Mouse (Mus musculus) cerebellum, adult 2 months (tissue): ENCODE data around the gene Mepe. TPM values are rescaled to one million over a fixed set of nuclear protein-coding genes. Genes with fewer than 3 reads are reported as not detected.

ENCODE experiments used
- DNase-seq, 2 experiments: peaks; one replicate each; pipeline ENCODE4 v3.0.0; 2021
- H3K27ac ChIP-seq: fragments of 200-500 bp; 2 replicates; pipeline ENCODE4 v1.5.1; 2012; ENCODE audit warnings: low read length, control low read depth, inconsistent platforms; ENCODE audit not compliant: insufficient read depth
- H3K27me3 ChIP-seq: fragments of 200-500 bp; 2 replicates; pipeline ENCODE4 v1.6.1; 2012; ENCODE audit warnings: inconsistent platforms, mild to moderate bottlenecking, low read length, moderate library complexity; ENCODE audit not compliant: control insufficient read depth, insufficient read depth
- H3K4me1 ChIP-seq: fragments of 200-500 bp; 2 replicates; pipeline ENCODE4 v1.6.1; 2011; ENCODE audit warnings: low read length; ENCODE audit not compliant: control insufficient read depth, insufficient read depth
- H3K4me3 ChIP-seq: fragments of 200-500 bp; replicated peaks from 2 replicates; pipeline ENCODE3; 2011; ENCODE audit warnings: mild to moderate bottlenecking, low read depth, low read length, control low read depth; ENCODE audit not compliant: insufficient read depth
- CTCF ChIP-seq: fragments of 200-500 bp; IDR thresholded peaks from 2 replicates; pipeline ENCODE4 v1.5.1; 2011; ENCODE audit warnings: low read depth, mild to moderate bottlenecking, control low read depth, low read length, moderate library complexity, borderline replicate concordance; ENCODE audit not compliant: insufficient read depth
- POLR2A ChIP-seq: fragments of 200-500 bp; IDR thresholded peaks from 2 replicates; pipeline ENCODE4 v1.6.1; 2011; ENCODE audit warnings: low read length, control low read depth, borderline replicate concordance; ENCODE audit not compliant: insufficient read depth
- WGBS: fragments of 180-500 bp; shearing (Covaris S2); methylation state at CpG from one replicate; pipeline ENCODE4 v1.1.7; 2018; 5-methylcytosine and 5-hydroxymethylcytosine counted together
- polyA plus RNA-seq: library from polyadenylated mRNA; depleted of rRNA; stranded (reverse); fragments of >200 nt; gene quantifications from 2 replicates; pipeline ENCODE4 v1.2.3, GENCODE M21; 2012; rRNA removed

The Mepe gene
- not detected in 2 replicates for polyA plus RNA-seq

DNA sequence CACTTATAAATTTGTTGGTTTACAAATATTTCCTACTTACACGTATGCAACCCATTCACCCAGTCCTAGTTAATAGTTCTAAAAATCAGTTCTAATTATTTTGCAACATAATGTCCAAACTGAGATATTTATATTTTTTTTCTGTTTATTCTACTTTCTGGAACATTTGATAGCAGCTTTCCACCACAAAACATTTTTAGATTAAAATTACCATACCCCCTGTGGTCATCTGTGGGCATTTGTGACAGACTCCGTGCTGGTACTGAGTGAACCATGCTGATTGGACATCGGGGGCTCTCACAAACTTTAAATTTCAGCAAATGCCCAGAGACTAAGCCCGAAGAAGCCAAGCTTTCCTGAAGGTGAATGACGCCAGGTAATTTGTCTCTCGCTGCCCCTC is at the start of gene Mepe:
Gene Mepe, plus strand, starts transcription at position 301 of the 400 bp plus-strand sequence.
- 44% methylated on average over 6 of the region's 6 CpGs for WGBS
- Histone ChIP-seq H3K4me1 (no peaks in the 10 kb centered on the region), H3K27me3 (no peaks in the 10 kb centered on the region), H3K27ac (no peak within 1 kb of the TSS), H3K4me3 (no peak within 1 kb of the TSS)
- no peak for TF ChIP-seq POLR2A
- no peak for TF ChIP-seq CTCF
- no peak for DNase-seq

DNA sequence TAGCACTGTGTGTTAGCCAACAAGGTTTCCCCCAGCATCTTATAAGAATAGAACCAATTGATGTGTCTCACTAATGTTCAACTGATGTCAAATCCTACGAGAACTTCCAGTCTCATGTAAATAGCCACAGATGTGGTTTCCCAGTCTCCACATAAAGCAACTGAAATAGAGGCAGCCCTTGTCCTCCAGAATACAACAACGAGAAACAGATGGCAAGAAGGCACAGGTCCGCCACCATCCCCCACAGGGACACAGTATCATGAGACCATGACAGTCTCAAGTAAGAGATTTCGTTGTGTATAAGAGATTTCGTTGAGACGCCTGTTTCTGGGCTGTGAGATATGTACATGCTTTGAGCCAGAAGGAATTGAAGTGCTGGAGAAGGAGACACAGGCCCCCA is 30.9 kb upstream of the Mepe start:
- Histone ChIP-seq H3K4me1 (no peaks in the 10 kb centered on the region), H3K27ac (no peak overlapping the region), H3K4me3 (no peak overlapping the region), H3K27me3 (no peaks in the 10 kb centered on the region; the same call in 1 of the 2 replicates)
- no peak for DNase-seq
- no peak for TF ChIP-seq POLR2A
- TF ChIP-seq CTCF: no peak
- 76% methylated on average over 6 of the region's 6 CpGs for WGBS

DNA sequence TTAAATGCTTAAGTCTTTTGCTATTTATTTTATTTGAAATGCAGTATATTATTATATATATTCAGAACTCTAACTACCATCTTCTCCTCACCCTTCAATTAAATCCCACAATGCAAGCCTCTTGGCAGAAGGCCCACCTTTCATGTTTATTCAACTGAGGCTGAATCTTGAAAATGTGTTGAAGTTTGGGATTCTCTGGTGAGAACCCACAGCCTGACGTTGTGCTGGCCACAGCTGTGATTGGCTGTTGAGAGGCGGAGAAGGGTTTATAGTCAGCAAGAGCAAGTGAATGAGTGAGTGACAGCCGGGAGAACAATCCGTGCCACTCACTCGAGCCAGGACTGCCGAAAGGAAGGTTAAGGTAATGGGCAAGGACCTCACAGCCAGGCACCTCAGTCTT is 26.1 kb upstream of the Mepe start, which contains the start of gene Ibsp:
Gene Ibsp, plus strand, starts transcription at position 178 of the 400 bp plus-strand sequence.
- H3K4me3 ChIP-seq: no peak within 1 kb of the TSS
- H3K27me3 ChIP-seq: no peaks in the 10 kb centered on the region; the same call in 1 of the 2 replicates
- 32% methylated on average over 6 of the region's 6 CpGs for WGBS
- TF ChIP-seq CTCF: no peak
- TF ChIP-seq POLR2A: no peak
- no peak for DNase-seq
- no peaks in the 10 kb centered on the region for H3K4me1 ChIP-seq
- H3K27ac ChIP-seq: no peak within 1 kb of the TSS

DNA sequence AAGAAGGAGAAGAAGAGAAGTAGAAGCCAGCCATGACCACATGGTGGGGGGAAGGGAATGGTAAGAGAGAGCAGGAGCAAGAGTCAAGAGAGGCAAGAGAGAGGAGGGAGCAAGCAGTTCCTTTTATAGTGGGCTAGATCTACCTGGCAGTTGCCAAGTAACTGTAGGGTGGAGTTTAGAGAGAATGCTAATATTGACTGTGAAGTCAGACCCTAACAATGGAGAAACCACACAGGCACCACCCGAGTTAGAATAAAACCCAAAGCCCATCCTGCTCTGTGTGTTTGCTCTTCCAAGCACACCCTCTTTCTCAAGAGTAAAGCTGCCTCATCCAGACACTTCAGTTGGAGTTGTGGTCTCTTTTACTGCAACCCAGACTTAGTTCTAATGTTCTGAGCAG is 11.1 kb upstream of the Mepe start:
- DNase-seq: no peak
- Histone ChIP-seq H3K27ac (no peak overlapping the region), H3K27me3 (no peaks in the 10 kb centered on the region), H3K4me1 (no peaks in the 10 kb centered on the region), H3K4me3 (no peak overlapping the region)
- TF ChIP-seq POLR2A (no peak), CTCF (no peak)
- WGBS: 55% methylated on average over 1 of the region's 1 CpGs

DNA sequence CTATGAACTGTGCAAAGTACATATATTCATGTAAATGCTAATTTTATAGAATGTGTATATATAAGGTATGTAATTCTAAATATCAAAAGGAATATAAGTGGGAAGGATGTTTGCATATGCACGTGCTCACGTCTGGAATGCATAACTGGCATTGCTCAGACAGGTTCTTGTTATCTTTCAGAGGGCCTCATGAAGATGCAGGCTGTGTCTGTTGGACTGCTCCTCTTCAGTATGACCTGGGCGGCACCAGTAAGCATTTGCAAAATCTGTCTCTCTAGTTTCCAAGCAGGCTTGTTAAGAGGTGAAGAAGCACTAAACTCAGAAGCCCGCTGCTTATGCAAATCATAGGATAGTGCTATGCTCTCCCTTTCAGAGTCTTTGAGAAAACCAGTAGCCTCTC is 1.8 kb downstream of the Mepe start:
- no peak for TF ChIP-seq CTCF
- TF ChIP-seq POLR2A: no peak
- no peaks in the 10 kb centered on the region for H3K27me3 ChIP-seq
- no peak overlapping the region for H3K27ac ChIP-seq
- WGBS: 86% methylated on average over 4 of the region's 4 CpGs
- no peak overlapping the region for H3K4me3 ChIP-seq
- no peaks in the 10 kb centered on the region for H3K4me1 ChIP-seq
- no peak for DNase-seq

DNA sequence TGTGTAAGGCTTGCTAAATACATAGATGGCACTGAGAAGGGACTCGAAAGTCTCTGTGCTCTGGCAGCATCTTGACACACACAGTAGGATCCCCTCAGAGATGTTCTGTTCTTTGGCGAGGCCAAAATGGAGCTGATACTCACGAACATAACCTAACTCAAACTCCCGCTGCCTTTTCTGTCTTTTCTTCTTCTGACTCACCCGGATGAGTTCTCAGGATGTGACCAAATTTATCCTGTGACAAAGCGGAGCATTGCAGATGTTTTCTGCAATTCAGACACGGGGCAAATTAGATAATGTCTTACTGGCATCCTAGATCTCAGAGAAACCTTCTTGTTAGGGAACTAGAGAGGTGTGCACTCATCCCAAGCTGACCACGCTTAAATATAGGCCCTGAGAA is 2.3 kb downstream of the Mepe start:
- H3K27me3 ChIP-seq: no peaks in the 10 kb centered on the region
- H3K4me1 ChIP-seq: no peaks in the 10 kb centered on the region
- WGBS: 72% methylated on average over 8 of the region's 8 CpGs
- TF ChIP-seq POLR2A (no peak), CTCF (no peak)
- no peak overlapping the region for H3K27ac ChIP-seq
- no peak for DNase-seq
- H3K4me3 ChIP-seq: no peak overlapping the region

DNA sequence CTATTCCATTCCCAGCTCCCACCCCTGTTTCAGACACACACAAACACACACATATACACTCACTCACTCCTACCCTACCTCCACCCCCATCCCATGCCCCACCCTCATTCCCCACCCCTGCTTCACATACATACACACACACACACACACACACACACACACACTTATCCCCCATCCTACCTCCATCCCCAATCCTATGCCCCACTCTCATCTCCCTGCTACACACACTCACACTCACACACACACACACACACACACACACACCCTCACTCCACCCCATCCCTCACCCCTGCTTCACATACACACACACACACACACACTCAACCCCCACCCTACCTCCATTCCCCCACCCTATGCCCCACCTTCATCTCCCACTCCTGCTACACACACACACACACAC is 2.7 kb downstream of the Mepe start:
- no peaks in the 10 kb centered on the region for H3K27me3 ChIP-seq
- H3K4me1 ChIP-seq: no peaks in the 10 kb centered on the region
- no peak overlapping the region for H3K4me3 ChIP-seq
- TF ChIP-seq POLR2A: no peak
- no peak for TF ChIP-seq CTCF
- H3K27ac ChIP-seq: no peak overlapping the region
- no peak for DNase-seq

DNA sequence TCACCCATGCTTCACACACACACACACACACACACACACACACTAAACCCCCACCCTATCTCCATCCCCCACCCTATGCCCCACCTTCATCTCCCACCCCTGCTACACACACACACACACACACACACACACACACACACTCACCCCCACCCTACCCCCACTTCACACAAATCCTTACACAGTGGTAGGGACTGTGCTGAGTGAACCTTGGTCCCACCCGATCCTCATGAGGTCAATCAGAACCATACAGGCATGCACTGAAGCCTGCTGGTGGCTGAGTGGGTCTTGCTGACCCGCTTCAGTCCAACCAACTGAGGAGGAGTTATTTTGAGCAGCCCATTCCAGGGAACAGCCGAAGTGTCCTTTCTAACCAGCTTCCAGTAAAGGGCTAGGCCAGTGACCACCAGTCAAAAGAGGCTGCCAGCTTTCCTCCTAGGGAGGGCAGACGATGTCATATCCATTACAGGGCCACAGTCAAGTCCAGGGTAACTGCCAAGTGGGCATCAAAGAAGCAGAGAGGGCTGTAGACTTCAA is 3.3 kb downstream of the Mepe start:
- DNase-seq: no peak
- Histone ChIP-seq H3K4me1 (no peaks in the 10 kb centered on the region), H3K27ac (no peak overlapping the region), H3K27me3 (no peaks in the 10 kb centered on the region), H3K4me3 (no peak overlapping the region)
- TF ChIP-seq CTCF: no peak
- TF ChIP-seq POLR2A: no peak
- WGBS: 51% methylated on average over 4 of the region's 4 CpGs
